Mouse (Mus musculus): ENCODE measurements around the gene Cabp2.

Gene Cabp2

DNA sequence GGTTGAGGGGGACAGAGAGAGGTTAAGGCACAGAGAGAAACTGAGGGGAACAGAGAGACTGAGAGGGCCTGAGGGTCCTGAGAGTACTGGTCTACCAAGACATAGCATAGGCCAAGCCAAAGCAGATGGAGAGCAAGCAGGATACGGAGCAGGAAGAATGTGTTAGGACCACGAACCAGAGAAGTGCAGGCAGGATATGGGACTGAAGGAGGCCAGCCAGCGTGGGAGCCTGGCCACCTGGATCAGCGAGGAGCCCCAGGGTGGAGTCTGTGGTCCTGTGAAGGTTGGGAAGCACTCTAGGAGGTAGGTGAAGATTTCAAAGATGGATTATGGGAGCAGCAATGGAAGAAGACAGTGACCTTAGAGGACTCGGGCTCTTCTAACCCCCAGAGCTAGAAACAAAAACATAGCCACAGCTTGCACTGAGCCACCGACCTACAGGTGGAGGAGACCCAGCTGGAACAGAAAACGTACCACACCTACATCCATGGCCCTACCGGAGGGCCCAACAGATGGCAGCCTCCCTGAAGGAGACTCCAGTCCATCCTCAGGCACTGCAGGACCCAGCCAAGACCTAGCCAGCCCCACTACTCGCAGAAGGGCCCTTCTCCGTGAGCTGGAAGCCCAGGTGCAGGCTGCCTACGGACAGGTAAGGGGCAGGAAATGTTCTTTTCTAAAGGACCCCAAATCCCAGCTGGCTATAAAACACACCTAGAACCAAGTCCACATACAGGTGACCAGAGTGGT is 1.0 kb downstream of the Cabp2 start:
- DNase-seq (ENCODE audit: low read depth, low spot score): no peak

DNA sequence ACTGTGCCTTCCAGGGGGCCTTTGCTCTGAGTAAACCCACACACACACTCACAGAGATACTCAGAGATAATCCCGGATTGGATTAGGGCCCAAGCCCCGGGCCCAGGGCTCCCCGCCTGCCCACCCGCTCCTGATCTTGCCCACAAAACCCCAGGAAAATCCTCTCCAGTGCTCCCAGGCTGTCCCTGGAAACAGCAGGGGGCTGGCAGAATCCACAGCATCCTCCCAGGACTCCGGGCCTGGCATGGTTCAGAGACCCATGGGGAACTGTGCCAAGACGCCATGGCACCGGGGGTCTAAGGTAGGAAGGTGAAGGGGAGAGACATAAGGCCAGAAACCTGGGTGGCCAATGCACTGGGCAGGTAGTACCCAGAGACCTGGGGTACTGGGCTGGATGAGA is 1.9 kb downstream of the Cabp2 start:
- no peak for DNase-seq (ENCODE audit: low read depth, low spot score)

DNA sequence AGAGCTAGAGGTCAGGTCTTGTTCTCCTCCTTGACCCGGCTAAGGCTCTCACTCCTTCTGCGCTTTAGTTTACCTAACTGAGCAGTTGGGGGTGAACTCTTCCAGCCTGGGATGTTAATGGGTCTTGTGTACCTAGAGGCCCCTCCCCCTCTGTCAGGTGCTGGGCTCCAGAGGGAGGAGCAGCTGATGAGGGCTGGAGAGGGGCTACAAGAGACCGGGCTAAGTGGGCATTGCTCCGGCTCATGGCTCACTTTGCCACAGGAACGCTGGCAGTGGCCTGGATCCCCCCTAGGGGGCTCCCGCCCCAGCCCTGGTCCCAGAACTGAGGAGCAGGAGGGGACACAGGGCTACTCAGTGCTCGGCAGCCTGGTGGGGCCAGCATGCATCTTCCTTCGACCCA is 2.4 kb downstream of the Cabp2 start:
- no peak for DNase-seq (ENCODE audit: low read depth, low spot score)

DNA sequence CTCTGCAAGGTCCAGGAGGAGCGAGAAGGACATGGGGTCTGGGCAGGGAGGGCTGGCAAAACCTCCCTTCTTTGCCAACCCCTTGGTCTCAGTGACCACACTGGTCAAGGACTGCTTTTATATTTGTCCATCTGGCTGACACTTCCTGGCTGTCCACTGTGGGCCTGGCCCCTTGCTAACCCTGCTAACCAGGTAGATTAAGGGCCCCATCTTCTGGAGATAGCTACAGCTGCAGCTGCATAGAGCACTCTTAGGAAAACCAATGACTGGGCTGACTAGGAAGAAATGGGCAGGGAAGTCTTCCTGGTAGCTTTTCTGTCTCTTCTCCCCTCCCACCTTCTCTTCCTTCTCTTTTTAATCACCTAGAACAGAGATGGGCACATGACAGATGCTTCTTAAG is 3.6 kb downstream of the Cabp2 start:
- no peak for DNase-seq (ENCODE audit: low read depth, low spot score)

DNA sequence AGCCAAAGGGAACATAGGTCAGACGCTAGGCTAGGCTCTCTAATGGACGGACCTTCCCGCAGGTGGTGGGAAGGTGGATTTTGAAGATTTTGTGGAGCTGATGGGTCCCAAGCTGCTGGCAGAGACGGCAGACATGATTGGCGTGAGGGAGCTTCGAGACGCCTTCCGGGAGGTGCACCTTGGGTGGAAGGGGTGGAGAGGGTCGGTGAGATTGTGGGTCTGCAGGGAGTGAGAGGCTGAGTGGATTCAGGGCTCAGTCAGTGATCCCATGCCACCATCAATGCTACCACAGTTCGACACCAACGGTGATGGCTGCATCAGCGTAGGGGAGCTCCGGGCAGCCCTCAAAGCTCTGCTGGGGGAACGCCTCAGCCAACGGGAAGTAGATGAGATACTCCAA is 4.8 kb downstream of the Cabp2 start:
- no peak for DNase-seq (ENCODE audit: low read depth, low spot score)

- DNase-seq (ENCODE audit: low read depth, low spot score): no peak
These were observed 5.7 kb downstream of the Cabp2 start for GRCm38 (mm10) chr19:4087090-4087489.

- DNase-seq (ENCODE audit: low read depth, low spot score): no peak
These were observed 6.8 kb downstream of the Cabp2 start for GRCm38 (mm10) chr19:4088146-4088545.

DNA sequence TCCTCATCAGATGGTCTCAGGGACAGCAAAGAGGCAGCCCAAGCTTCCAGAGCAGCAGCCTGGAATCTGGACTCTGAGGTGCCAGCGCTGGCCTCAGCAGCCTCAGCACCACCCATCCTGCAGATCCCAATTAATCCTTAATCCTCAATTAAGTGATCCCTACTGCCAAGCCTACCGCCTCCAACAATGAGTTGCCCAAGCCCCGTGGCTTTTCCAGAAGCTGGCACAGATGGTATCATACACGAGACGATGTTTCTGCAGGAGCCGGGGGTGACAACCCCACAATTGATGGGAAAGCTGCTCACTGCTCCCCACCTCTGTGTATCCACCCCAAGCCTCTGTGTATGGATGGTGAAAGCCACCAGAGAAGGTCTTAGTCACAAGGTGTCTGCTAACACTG is 7.8 kb downstream of the Cabp2 start:
- no peak for DNase-seq (ENCODE audit: low read depth, low spot score)

DNA sequence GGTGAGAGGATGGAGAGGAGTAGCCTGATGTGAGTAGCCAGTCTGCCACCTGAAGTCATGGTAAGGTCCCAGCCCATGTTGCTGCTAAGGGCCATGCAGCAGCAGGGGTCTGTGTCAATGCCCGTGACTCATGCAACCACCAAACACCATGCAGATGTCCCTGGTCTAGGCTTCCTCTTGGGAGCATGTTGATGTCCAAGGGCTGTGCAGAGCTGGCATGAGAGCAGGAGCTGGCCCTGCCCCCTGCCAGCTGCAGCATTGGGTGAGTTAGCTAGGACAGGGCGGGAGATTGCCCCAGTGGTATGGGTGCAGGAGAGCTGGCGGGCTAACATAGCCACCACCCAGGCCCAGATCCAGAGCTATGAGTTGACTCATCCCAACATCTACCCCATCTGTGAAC is 9.1 kb downstream of the Cabp2 start:
- DNase-seq (ENCODE audit: low read depth, low spot score): no peak

DNA sequence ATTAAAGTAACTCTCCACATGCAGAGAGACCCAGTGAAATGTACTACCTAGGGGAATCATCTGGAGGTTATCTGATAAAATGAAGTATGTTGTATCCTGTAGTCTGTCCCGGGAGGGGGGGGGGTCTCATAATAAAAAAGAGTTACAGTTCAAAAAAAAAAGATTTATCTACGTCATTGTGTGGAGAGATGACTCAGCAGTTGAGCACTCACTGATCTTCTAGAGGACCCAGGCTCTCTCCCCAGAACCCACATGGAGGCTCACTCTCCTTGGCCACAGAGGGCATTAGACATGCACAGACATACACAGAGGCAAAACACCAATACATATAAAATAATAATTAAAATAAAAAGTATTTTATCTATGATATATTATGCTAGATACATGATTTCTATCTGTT is 10.0 kb downstream of the Cabp2 start:
- no peak for DNase-seq (ENCODE audit: low read depth, low spot score)

DNA sequence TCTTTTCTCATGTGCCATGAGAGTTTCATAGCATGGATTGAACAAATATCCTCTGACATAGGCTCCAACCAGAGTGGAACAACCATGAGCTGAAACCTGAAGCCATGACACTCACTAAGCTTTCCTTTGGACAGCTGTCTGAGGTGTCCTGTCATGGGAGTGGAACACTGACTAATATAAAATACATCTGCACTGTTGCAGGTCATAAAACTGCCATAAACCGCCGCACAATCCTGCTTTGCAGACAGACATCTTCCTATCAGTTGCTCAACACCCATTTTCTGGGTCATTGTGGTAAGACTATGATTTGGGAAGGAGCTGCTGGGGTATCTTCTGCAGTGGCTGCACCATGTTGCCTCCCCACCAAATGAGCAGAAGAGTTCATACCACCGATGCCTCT is 11.4 kb downstream of the Cabp2 start:
- DNase-seq (ENCODE audit: low read depth, low spot score): no peak

GRCm38 (mm10) chr19:4093772-4094171 is 12.4 kb downstream of the Cabp2 start:
- DNase-seq (ENCODE audit: low read depth, low spot score): no peak

DNA sequence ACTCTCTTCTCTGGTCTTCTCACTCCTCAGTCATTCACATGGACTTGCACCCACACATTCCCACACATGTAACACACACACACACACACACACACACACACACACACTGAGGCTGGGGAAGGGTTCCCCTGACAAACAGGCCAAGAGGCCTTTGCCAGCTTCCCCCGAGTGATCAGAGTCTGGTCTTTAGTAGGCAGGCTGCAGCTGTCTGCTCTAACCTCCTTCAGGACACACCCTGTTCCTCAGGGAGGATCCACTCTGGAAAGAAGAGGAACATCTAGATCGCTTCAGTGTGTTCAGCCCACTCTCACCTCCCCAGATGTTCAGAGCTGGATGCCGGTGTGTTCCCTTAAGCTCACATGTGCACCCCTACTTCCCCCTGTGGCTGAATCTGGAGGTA is 13.0 kb downstream of the Cabp2 start:
- DNase-seq (ENCODE audit: low read depth, low spot score): no peak

GRCm38 (mm10) chr19:4094774-4095303 is 13.5 kb downstream of the Cabp2 start:
- DNase-seq (ENCODE audit: low read depth, low spot score): no peak

- DNase-seq (ENCODE audit: low read depth, low spot score): no peak
These were observed 14.4 kb downstream of the Cabp2 start for GRCm38 (mm10) chr19:4095802-4096201.

GRCm38 (mm10) chr19:4096642-4097440 is 15.5 kb downstream of the Cabp2 start, which contains the start of gene Cdk2ap2:
Cdk2ap2 (plus strand) TSS chr19:4097182.
- DNase-seq (ENCODE audit: low read depth, low spot score): peak; percentile 96

GRCm38 (mm10) chr19:4097441-4097825 is 16.1 kb downstream of the Cabp2 start:
- no peak for DNase-seq (ENCODE audit: low read depth, low spot score)

DNA sequence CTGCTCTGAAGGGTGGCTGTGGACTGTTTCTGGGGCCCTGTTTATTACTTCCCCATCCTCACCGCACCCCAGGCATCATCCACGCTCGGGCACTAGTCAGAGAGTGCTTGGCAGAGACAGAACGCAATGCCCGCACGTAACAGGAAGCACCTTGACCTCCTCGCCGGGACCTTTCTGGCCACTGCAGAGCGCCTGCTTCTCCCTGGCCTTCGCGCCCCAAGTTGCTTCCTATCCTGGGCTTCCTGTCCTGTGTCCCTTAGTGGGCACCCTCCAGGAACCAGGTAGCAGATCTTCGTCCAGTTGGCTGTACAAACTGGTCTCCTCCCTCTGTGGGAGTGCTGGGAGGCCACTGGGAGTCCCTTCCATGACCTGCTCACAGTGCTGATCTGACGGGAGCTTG is 17.0 kb downstream of the Cabp2 start:
- no peak for DNase-seq (ENCODE audit: low read depth, low spot score)

GRCm38 (mm10) chr19:4099056-4099455 is 17.7 kb downstream of the Cabp2 start:
- no peak for DNase-seq (ENCODE audit: low read depth, low spot score)

DNA sequence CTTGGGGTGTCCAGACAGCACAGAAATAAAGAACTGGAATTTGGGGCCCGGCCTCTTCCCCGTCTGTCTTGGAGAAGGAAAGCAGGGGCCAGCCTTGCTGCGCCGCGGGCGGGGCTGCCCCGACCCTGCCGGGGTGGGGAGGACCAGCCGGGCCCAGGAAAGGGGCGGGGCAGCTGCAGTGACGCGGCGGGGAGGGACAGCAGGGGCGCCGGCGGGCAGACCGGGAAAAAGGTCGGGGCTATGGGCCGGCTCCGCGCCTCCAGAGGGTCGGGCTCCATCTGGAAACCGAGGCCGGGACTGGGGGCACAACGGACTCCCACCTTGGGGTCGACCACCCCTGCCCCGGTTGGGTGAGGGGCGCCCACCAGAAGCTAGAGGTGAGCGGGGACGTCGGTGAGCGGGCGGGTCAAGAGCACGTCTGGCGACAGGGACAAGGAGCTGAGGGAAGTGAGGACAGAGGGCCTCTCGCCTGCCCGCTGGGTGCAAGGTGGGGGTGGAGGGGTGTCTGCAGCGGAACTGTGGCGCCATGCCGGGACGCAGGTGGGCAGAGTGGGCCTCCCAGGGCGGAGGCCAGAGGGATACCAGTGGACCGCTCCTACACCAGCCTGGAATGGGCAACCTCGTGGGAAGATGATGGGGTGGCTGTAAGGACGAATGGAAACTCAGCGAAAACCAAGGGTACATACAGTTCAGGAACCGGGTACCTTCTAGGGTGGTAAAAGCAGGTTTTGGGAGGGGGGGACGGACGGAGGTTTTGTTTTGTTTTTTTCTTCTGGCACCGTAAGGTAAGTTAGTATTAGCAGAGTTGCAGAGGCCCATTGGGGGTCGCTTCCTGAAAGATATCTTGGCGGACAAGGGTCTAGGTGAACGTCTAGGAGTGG is 18.7 kb downstream of the Cabp2 start, which contains the start of gene Pitpnm1:
Gene Pitpnm1, plus strand, starts transcription at position 162 of the 881 bp plus-strand sequence.
- no peak for DNase-seq (ENCODE audit: low read depth, low spot score)

DNA sequence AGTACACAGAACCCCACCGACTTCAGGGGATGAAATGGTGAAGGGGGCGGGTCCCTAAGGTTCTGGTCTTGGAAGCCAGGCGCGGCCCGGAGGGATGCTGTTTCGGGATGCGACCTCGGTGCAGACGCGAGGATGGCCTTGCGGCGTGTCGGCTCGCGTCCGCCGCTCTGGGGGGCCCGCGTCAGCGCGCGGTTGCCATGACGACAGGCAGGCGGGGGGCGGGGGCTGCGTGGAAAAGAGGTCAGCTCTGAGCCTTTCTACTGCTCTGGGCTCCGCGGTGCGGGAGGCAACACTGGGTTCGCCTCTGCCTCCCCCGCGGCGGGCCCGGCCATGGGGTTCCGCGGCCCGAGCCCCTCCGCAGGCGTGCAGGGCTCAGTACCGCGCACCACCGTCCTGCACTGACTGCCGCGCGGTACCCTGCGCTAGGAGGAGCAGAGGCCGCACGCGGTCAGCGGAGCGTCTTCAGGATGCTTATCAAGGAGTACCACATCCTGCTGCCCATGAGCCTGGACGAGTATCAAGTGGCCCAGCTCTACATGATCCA is 19.4 kb downstream of the Cabp2 start:
- DNase-seq (ENCODE audit: low read depth, low spot score): no peak

All from brain, embryonic 18.5 days (tissue).